Mouse (Mus musculus): ENCODE measurements around the gene Tspan10. TPM values are rescaled to one million over a fixed set of nuclear protein-coding genes. Genes with fewer than 3 reads are reported as not detected.

Tspan10 gene
- total and polyA plus RNA-seq, 3 experiments: 0.29 to 0.65 TPM; not detected in 1

DNA sequence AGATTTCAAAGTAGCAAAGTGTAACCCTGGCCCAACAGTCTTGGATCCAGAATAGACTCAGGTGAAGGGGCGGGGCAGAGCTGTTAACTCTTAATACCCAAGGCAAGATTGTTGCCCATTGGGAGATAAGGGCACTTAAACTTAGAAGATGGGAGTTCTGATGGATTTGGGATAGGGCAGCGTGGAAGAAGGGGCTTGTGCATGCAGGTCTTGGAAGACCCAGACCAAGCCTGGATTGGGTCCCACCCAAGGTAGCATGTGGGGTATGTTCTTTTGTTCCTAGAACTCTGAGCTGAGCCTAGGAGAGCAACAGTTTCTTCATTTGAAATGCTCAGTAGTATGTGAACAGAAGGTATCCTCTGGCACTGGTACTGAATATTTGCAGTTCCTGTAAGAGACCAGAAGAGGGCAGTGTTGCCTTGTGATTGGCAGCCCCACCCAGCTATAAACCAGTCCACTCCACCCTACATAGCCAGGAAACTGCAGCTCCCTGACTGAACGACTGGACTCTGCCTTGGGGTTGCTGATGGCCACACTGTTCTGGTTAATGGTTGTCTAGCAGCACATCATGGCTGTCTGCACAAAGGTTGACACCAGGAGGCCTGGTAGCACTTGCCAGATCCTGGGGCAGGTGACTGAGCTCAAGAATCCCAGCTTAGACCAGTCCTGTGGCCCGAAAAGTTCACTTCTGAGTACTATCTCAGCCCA lies 46.8 kb downstream of the Tspan10 start:
- H3K27me3 ChIP-seq (ENCODE audit: control insufficient read depth in 1 of 2, insufficient read depth in 2 of 2, low read length in 2 of 2): no peaks in the 10 kb centered on the region
- H3K9ac ChIP-seq (ENCODE audit: control insufficient read depth, low read depth, low read length, poor library complexity, severe bottlenecking): no peak overlapping the region
- H3K27ac ChIP-seq (ENCODE audit: control insufficient read depth, low read depth, low read length): no peak overlapping the region
- peaks cover 3 to 26% of the 10 kb centered on the region in 2 experiments; a peak in 3 of 4 replicates for H3K4me1 ChIP-seq (ENCODE audit: control insufficient read depth in 1 of 2, insufficient read depth in 2 of 2, low read length in 2 of 2)
- peaks cover 48% of the 10 kb centered on the region for H3K79me2 ChIP-seq (ENCODE audit: control insufficient read depth, insufficient read depth, low read length, poor library complexity)
- peaks cover 7 to 21% of the 10 kb centered on the region in 2 experiments for H3K36me3 ChIP-seq (ENCODE audit: control insufficient read depth in 1 of 2, insufficient read depth in 2 of 2, low read length in 2 of 2)
- H3K9me3 ChIP-seq (replicated peaks; ENCODE audit: insufficient read depth, low read length): no peaks in the 10 kb centered on the region
- DNase-seq (ENCODE audit: low read depth, low spot score): peak; percentile 95
- no peak overlapping the region for H3K4me3 ChIP-seq (ENCODE audit: control insufficient read depth in 1 of 2, insufficient read depth in 1 of 2, low read depth in 2 of 2, low read length in 2 of 2)
- TF ChIP-seq USF1 (IDR thresholded peaks at IDR 0.05; ENCODE audit: low read depth, low read length): no peak
- TF ChIP-seq MAX (IDR thresholded peaks at IDR 0.05; ENCODE audit: low read length): no peak
- TF ChIP-seq NELFE (IDR thresholded peaks at IDR 0.05; ENCODE audit: low read depth, low read length): no peak
- TF ChIP-seq BHLHE40 (IDR thresholded peaks at IDR 0.05; ENCODE audit: borderline replicate concordance, low read depth, low read length): no peak
- 0 out of 2 replicates have a peak, but pooled peaks have one; percentile 20 for TF ChIP-seq TCF12 (IDR thresholded peaks at IDR 0.05; ENCODE audit: low read depth, low read length)
- TF ChIP-seq POLR2AphosphoS2 (IDR thresholded peaks at IDR 0.05; ENCODE audit: low read length): peak; percentile 55; the same call in 1 of the 2 replicates
- no peak for TF ChIP-seq MYB (IDR thresholded peaks at IDR 0.05; ENCODE audit: low read depth, low read length)
- peak; percentile 41; the same call in 1 of the 2 replicates for TF ChIP-seq TBP (IDR thresholded peaks at IDR 0.05; ENCODE audit: low read depth, low read length)
- peak; percentile 71; the same call in 1 of the 2 replicates for TF ChIP-seq MYC (IDR thresholded peaks at IDR 0.05; ENCODE audit: low read depth, low read length)
- peak; percentile 15; the same call in 1 of the 2 replicates for TF ChIP-seq ETS1 (IDR thresholded peaks at IDR 0.05; ENCODE audit: low read depth, low read length)
- peak; percentile 71; the same call in 1 of the 2 replicates for TF ChIP-seq ZMIZ1 (IDR thresholded peaks at IDR 0.05; ENCODE audit: low read depth, low read length)
- TF ChIP-seq RAD21 (IDR thresholded peaks at IDR 0.05; ENCODE audit: low read depth, low read length): peak; percentile 84
- TF ChIP-seq ZKSCAN1 (IDR thresholded peaks at IDR 0.05; ENCODE audit: low read depth, low read length): no peak
- no peak for TF ChIP-seq KAT2A (conservative IDR thresholded peaks at IDR 0.05; ENCODE audit: low read depth, low read length)
- peak; percentile 73 for TF ChIP-seq SMC3 (IDR thresholded peaks at IDR 0.05; ENCODE audit: low read depth, low read length)
- peak; percentile 48; the same call in 1 of the 2 replicates for TF ChIP-seq ELF1 (IDR thresholded peaks at IDR 0.05; ENCODE audit: low read depth, low read length)
- TF ChIP-seq JUND (IDR thresholded peaks at IDR 0.05; ENCODE audit: low read depth, low read length): no peak
- no peak for TF ChIP-seq USF2 (IDR thresholded peaks at IDR 0.05; ENCODE audit: borderline replicate concordance in 1 of 2, insufficient read depth in 1 of 2, low read depth in 1 of 2, low read length in 2 of 2)
- peak; percentile 85 for TF ChIP-seq MAZ (IDR thresholded peaks at IDR 0.05; ENCODE audit: low read depth, low read length)
- TF ChIP-seq GATA1 (IDR thresholded peaks at IDR 0.05; ENCODE audit: low read depth, low read length): peak; percentile 18; the same call in 1 of the 2 replicates
- 0 out of 2 replicates have a peak, but pooled peaks have one; percentile 39 for TF ChIP-seq MXI1 (IDR thresholded peaks at IDR 0.05; ENCODE audit: low read depth, low read length)
- TF ChIP-seq ZC3H11A (IDR thresholded peaks at IDR 0.05; ENCODE audit: low read depth, low read length): peak; percentile 79
- no peak for TF ChIP-seq POLR2AphosphoS5 (IDR thresholded peaks at IDR 0.05; ENCODE audit: borderline replicate concordance, low read depth, low read length)
- no peak for TF ChIP-seq MEF2A (IDR thresholded peaks at IDR 0.05; ENCODE audit: extremely low read depth, insufficient replicate concordance, low read depth, low read length, poor library complexity, severe bottlenecking)
- no peak for TF ChIP-seq UBTF (IDR thresholded peaks at IDR 0.05; ENCODE audit: borderline replicate concordance, insufficient read depth, low read depth, low read length)
- no peak for TF ChIP-seq E2F4 (IDR thresholded peaks at IDR 0.05; ENCODE audit: borderline replicate concordance, low read depth, low read length)
- TF ChIP-seq EP300 (IDR thresholded peaks at IDR 0.05; ENCODE audit: low read depth in 1 of 2, low read length in 2 of 2): no peak
- peak; percentile 54; the same call in 1 of the 2 replicates for TF ChIP-seq HCFC1 (IDR thresholded peaks at IDR 0.05; ENCODE audit: low read depth, low read length)
- TF ChIP-seq SIN3A (IDR thresholded peaks at IDR 0.05; ENCODE audit: low read length): peak; percentile 77; the same call in 1 of the 2 replicates
- peak; percentile 89 to 94 (median 94) for TF ChIP-seq CTCF (IDR thresholded peaks at IDR 0.05 in 2 of 3, conservative IDR thresholded peaks at IDR 0.05 in 1 of 3; ENCODE audit: control insufficient read depth in 1 of 3, insufficient read depth in 1 of 3, low read depth in 2 of 3, low read length in 3 of 3, poor library complexity in 1 of 3, severe bottlenecking in 1 of 3)
- no peak; the same call in 1 of the 2 replicates for TF ChIP-seq MAFK (IDR thresholded peaks at IDR 0.05; ENCODE audit: borderline replicate concordance, low read depth, low read length)
- peak in 1 of 2 experiments; percentile 58; a peak in 2 of 4 replicates for TF ChIP-seq POLR2A (IDR thresholded peaks at IDR 0.05; ENCODE audit: control insufficient read depth in 1 of 2, insufficient read depth in 1 of 2, low read depth in 1 of 2, low read length in 2 of 2, poor library complexity in 1 of 2)
- no peak for TF ChIP-seq CHD2 (IDR thresholded peaks at IDR 0.05; ENCODE audit: low read length)
- no peak for TF ChIP-seq ZNF384 (IDR thresholded peaks at IDR 0.05; ENCODE audit: low read depth, low read length)
- no peak for TF ChIP-seq CHD1 (IDR thresholded peaks at IDR 0.05; ENCODE audit: low read depth, low read length)

Data from MEL (cell line).